Mouse (Mus musculus): Measurements from ENCODE around the gene Fibp.

DNA sequence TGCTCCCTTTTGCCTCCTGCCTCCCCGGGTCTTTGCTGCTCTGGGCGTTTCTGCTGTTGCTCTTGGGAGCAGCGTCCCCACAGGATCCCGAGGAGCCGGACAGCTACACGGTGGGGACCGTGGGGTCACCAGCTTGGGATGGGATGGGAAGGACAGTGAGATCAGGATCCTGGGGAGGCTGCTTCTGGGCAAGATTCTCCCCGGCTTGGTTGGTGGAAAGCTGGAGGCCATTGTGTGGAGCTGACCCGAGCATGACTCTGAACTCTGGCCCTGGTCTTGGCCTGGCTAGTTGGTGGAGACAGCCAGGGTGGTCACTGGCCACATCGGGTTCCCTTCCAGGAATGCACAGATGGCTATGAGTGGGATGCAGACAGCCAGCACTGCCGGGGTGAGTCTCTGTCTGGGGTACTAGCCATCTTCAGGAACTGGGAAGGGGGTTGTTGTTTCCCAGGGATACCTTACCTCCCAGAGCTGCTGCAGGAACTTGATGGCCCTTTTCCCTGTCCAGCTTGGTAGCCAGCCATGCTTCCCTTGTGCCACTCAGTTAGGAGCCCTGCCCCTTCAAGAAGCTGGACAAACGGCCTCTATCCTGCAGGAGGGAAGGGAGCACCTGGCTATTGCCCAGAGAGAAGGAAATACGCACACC is 14.8 kb downstream of the Fibp start:
- TF ChIP-seq TAL1 (IDR thresholded peaks at IDR 0.05; ENCODE audit: low read length) (no peak), GATA1 (IDR thresholded peaks at IDR 0.05; ENCODE audit: low read length) (no peak)

Data from erythroblast, embryonic 14.5 days (primary cell).